Mouse (Mus musculus): ENCODE results near the gene Rnf216. TPM values are rescaled to one million over a fixed set of nuclear protein-coding genes. Genes with fewer than 3 reads are reported as not detected.

The Rnf216 gene
- total RNA-seq, 2 experiments from 2014 or later, result 31.1 to 33.1 TPM

DNA sequence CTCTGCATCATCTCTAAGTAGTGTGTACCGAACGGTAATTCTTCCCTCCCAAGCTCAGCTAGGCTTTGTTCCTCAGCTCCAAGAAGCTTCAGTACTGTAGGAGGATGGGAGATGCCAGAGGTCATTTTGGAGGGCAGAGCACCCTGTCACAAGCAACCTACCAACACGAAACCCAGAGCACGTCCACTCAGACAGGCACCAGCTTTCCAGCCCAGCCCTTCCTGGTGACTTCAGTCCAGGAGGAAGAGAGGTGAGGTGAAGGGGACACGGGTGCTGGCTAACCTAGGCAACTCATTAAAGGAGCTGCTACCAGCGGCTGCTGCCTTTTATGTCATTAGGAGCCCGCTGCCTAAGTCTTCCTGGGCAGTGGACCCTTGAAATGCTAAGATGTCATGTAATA is 81.1 kb downstream of the Rnf216 start:
- ATAC-seq (replicated peaks; ENCODE audit: low FRiP score, poor library complexity, severe bottlenecking), result no peak

DNA sequence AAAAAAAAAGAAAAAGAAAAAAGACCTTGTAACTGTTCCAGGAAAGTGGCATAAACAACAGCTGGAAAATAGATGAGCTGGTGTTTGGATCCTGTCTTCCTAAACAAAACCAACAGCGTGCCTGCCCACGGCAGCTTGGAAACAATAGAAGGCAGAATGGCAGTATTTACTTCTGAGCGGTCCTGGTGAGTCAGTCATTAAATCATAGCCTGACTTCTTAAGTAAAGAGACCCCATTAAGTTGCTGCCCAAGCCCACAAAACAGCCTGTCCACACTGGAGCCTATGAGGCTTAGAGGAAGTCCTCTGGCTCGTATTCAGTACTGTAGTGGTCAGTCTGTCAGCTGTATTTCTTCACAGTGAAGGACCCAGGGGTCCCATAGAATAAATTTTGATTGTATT is 81.6 kb downstream of the Rnf216 start:
- no peak for ATAC-seq (replicated peaks; ENCODE audit: low FRiP score, poor library complexity, severe bottlenecking)

DNA sequence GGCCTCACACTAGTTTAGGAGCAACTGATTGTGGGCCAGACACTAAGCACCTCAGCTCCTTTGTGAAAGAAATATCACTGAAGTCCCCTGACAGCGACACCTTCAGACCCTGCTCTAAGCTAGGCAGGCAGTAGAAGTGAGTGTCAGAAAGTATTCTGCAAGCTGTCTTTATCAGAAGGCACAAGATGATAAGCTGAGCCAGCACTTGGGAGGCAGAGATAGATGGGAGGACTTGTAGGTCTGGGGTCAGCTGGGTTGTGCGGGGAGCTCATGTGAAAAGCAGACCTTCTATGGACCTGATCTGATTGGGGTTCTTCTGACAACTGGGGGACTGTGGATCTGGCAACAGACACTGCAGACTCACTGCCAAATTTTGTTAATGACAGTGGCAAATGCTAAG is 88.9 kb downstream of the Rnf216 start:
- 0 out of 2 replicates have a peak, but pooled peaks have one; percentile 53 for ATAC-seq (replicated peaks; ENCODE audit: low FRiP score, poor library complexity, severe bottlenecking)

DNA sequence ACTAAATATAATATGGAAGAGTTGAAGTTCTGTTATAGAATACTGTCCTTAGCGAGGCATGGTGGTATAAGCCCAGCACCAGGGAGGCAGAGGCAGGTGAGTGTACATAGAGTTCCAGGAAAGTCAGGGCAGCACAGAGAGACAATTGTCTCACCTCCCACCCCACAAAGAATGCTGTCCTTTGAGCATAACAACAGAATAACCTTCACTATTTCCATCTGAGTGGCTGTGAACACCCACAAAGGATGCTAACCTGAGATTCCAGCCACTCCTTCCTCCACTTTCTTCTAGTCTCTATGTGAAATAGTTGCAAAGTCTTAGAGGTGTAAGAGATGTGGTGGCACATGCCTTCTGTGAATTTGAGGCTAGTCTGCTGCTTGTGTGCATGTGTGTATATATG is 89.8 kb downstream of the Rnf216 start:
- ATAC-seq (replicated peaks; ENCODE audit: low FRiP score, poor library complexity, severe bottlenecking), result no peak

DNA sequence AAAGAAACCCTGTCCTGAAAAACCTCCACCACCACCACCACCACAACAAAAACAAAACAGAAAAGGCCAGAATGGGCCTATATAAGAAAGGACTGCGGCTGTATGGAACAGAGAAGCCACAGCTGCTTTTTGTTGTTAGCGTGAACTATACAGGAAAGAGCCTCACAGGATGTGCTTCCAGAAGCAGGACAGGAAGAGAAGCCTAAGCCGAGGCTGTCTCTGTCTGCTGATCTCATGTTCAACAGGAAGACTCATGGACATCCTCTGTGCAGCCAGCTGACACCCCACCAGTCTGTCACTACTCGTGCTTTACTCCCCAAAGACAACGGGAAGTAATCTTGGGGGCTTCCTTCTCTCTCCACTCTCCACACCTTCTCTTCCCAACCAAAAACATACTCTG is 95.4 kb downstream of the Rnf216 start:
- ATAC-seq (replicated peaks; ENCODE audit: low FRiP score, poor library complexity, severe bottlenecking), result no peak

DNA sequence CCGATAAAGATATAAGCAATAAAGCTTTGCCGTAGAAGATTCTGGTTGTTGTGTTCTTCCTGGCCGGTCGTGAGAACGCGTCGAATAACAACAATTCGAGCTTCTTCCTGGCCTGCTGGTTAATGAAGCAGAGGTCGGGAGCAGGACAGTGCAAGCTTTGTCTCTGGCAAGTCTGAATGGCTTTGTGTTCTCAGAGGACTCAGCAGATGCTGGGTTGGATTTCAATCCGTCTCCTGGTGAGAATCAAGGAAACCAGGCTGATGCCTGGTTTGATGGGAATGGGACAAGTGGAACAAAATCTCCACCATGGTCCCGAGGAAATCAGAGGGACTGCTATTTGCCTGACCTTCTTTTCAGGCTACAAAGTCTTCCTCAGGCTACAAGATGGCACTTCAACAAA is 103.4 kb downstream of the Rnf216 start:
- ATAC-seq (replicated peaks; ENCODE audit: low FRiP score, poor library complexity, severe bottlenecking), result no peak

DNA sequence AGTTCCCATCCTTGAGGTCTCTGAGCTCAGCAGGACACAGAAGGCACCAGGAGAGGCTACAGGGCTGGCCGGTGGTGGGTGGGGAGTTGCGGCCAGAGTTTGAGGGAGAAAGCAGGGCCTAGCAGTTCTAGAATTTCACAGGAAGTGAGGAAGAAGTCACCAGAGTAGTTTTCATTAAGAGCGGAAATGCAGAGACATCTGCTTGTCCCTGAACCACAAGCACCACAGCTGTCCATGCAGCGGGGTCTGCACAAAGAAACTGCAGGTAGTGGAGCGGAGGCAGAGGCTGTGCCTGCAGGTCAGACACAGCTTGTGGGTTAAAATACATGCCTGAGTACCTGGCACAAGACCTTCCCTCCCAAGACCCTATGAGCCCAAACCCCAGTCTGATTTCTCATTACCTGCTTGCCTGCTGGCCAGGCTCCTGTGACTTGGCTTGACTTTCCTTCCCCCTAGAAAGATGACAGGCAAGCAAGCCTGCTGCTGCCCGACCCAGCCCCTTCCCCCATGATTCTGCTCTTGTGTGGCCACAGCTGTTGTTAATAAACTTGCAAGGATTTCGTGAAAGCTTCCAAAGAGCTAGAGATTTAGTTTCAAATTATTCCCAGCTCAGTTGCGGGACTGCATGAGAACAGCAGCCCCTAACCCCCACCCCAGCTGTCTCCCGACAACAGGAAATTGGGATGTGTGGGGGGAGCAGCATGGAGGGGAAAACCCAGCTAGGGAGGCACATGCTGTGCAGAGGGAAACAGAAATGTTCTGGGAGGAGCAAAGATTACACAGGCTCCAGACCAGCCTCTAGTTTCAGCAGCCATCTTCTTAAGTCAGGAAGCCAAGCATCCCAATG is 111.9 kb downstream of the Rnf216 start:
- no peak for ATAC-seq (replicated peaks; ENCODE audit: low FRiP score, poor library complexity, severe bottlenecking)

DNA sequence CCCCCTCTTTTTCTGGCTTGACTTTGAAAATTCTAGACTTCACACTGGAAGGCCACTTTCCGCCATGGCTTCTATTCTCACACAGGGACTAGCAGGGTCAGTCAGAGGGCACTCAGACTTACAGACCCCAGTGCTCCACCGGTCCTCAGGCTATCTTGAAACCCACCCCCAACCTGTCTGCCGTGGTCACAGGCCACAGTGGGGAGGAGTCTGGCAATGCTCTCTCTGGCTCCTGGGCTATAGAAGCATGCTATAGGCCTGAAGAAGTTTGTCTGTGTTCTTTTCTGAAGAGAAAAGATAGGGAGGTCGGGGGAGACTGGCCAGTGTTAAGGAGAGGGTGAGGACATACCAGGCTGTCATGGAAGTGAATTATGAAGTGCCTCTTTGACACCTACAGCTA is 112.7 kb downstream of the Rnf216 start:
- ATAC-seq (replicated peaks; ENCODE audit: low FRiP score, poor library complexity, severe bottlenecking), result no peak

DNA sequence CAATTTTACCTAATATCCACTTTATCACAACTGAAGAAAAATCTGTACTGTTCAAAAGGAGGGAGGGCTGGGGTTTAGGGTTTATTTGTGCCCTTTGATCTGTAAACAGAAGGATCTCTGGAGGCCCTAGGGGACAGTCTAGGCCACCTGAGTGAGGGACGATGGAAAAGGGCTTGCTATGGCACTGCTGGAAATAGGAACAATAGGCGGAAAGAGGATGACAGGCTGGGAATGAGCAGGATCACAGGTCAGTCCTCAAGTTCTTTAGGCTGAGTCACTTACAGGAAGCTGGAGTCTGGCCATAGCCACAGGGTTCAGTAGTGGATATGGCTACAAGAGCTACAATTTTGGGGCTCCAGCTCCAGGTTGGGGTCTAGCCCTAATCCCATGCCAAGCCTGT is 114.6 kb downstream of the Rnf216 start:
- no peak for ATAC-seq (replicated peaks; ENCODE audit: low FRiP score, poor library complexity, severe bottlenecking)

DNA sequence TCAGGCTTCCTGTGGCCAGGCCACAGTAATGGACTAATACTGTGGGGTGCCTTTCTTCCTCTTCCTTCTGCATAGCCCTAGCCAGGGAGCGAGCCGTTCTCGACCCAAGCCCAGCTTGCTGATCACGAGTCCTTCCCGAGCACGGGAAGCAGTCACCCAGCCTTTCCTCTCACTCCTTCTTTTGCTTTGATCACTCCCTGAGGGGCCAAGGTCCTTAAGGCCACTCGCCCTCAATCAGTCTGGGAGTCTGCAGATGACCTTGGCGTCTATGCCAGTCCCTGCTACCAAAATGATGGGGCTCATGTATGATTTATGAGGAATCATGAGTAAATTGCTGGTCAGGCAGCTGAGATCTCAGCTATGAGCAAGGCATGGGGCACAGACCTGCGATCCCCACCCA is 115.3 kb downstream of the Rnf216 start:
- ATAC-seq (replicated peaks; ENCODE audit: low FRiP score, poor library complexity, severe bottlenecking), result no peak

DNA sequence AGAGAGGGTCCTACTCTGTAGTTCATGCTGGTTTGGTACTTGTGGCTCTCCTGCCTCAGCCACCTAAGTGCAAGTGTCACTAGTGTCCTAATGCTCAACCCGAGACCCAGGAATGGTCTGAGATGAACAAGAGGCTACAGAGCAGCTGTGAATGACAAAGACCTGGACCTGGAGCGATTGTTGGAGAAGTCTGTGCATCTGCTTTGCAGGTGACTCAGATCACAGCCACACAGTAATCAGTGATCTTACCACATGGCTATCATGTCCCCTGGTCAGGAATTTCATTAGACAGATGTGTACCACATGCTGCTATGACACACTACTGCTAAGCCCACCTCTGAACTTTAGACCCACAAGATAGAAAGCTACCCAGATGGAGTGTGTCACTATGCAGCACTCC is 118.0 kb downstream of the Rnf216 start:
- ATAC-seq (replicated peaks; ENCODE audit: low FRiP score, poor library complexity, severe bottlenecking), result no peak

DNA sequence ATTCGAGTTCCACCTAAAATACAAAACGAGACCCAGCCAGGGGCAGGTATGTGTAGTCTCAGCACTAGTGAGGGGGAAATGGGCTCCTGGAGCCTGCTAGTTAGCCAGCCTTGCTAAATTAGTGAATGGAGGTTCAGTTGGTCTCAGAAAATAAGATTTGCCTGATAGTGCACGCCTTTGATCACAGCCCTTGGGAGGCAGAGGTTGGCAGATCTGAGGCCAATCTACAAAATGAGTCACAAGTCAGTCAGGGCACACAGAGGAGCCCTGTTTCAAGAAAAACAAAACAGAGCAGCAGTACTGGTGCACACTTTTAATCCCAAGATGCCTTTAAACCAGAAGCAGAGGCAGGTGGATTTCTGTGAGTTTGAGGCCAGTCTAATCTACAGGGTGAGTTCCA is 123.6 kb downstream of the Rnf216 start:
- ATAC-seq (replicated peaks; ENCODE audit: low FRiP score, poor library complexity, severe bottlenecking), result no peak

DNA sequence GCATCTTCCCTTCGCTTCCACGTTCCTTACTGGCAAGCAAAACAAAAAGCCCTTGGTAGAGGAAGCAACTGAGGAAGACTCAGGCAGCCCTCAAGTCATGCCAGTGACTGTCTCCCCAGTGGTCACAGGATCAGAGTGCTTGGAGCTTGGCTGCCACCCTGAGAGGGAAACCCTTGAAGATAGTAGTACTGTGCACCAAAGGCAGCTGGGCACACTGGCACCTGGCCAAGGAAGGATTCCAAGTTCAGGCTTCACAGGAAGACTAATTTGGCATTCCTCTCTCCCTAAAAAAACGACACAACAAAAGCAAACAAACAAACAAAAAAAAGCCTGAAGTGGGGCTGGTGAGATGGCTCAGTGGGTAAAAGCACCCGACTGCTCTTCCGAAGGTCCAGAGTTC is 124.3 kb downstream of the Rnf216 start:
- no peak for ATAC-seq (replicated peaks; ENCODE audit: low FRiP score, poor library complexity, severe bottlenecking)

DNA sequence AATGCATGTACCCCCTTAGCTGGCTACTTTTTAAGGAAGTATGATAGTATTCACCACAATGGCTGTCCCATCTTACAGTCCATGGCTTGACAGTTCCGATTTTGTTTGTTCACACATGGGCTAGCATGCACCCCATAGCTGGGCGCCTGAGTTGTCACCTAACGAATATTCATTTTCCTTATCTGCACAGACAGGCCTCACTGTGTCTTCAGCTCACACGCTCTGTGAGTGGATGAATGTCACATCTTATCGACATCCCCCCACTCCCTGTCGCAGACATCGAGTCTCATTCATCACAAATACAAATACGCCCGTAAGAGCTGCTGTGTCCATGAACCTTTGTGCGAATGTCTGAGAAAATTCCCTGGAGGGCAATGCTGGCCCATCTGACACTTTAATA is 128.5 kb downstream of the Rnf216 start:
- ATAC-seq (replicated peaks; ENCODE audit: low FRiP score, poor library complexity, severe bottlenecking), result peak; percentile 75

DNA sequence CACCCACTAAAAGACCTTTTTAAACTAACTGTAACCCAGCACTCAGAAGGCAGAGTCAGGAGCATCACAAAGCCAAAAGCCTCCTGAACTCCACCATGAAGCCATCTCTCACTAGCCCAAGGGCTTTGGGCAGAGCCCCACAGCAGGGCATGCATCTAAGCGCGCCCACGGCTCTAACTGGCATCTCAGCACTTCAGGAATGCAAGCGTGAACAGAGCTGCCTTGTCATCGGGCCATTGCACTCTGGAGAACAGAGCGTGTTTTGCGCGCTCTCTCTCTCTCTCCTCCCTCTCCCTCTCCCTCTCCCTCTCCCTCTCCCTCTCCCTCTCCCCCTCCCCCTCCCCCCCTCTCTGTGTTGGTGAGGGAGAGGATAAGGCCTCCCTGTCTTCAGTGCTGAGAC is 129.6 kb downstream of the Rnf216 start:
- no peak for ATAC-seq (replicated peaks; ENCODE audit: low FRiP score, poor library complexity, severe bottlenecking)

DNA sequence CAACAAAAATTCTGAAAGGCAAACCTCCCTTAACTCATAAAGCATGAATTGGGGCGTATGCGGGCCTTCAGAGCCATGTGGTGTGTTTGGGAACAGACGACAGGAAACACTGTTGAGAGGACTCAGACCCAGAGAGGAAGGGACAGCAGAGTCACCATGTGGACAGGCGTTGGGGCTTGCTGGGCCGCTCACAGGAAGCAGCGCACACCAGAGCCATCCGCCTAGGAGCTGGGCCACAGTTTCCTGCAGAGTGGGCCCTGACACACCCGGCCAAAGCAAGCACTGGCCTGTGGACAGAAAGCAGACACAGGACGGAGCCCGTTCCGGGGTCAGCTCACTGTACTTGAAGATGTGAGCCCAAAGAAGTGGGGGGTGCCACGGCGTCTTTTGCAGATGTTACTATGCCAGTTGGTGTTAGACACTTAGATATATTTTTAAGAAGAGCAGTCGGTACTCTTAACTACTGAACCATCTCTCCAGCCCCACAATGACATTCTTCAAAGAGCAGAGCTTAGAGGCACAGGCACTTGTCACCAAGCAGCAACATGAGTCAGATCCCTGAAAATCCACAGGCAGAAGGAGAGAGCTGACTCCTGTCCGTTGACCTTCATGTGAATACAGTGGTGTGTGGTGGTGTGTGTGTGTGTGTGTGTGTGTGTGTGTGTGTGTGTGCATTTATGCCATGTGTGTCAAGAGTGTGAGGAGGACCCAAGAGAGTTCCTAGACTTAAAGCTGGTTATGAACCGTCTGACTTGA is 130.6 kb downstream of the Rnf216 start:
- no peak for ATAC-seq (replicated peaks; ENCODE audit: low FRiP score, poor library complexity, severe bottlenecking)

DNA sequence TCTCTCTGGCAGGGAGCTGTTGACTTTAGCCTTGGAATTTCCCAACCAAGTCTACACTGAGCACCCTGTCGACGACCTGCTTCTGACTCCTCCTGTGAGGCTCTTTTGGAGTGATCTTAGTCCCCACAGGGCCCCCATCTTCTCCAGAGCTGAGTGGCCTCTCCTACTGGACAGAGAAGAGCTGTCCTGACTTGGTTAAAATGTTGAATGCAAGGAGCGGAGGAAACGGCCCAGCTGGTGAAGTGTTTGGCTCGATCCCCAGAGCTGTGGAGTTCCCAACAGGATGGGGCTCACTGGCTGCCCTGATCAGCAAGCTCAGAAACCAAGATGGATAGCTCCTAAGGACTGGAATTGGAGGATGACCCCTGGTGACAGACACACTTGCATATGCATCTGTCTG is 136.3 kb downstream of the Rnf216 start:
- no peak for ATAC-seq (replicated peaks; ENCODE audit: low FRiP score, poor library complexity, severe bottlenecking)

DNA sequence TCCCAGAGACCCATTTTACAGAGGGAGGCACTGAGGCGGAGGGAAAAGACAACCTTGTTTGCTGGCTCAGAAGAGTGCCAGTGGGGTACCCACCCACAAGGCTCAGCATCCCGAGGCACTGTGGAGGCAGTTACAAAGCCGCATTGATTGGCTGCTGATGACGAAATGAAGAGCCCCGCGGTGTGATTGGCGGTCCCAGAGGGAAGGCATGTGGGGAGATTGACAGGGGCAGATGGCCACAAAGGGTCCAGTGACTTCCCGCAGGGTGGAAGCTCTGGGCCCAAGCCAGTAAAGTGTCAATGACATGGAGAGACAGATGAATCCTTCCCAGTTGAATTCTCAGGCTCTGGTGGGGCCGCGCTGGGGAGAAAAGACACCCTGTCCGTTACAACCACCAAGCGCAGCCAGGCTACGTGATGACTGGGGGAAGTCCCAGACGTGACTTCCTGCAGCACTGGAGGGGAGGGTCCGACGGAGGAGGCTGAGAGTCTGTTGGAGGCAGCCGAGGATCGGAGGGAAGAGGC is 138.1 kb downstream of the Rnf216 start:
- ATAC-seq (replicated peaks; ENCODE audit: low FRiP score, poor library complexity, severe bottlenecking), result no peak

DNA sequence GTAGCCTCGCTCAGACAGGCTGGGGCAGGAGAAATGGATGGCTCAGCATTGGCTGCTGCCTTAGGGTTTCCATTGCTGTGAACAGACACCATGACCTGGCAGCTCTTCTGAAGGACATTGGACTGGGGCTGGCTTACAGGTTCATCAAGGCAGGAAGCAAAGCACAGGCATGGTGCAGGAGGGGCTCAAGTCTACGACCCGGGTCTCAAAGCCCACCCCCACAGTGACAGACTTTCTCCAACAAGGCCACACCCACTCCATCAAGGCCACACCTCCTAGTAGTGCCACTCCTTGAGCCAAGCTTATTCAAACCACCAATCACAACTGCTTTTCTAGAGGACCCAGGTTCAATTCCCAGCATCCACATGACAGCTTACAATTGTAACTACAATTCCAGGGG is 138.8 kb downstream of the Rnf216 start:
- ATAC-seq (replicated peaks; ENCODE audit: low FRiP score, poor library complexity, severe bottlenecking), result no peak

DNA sequence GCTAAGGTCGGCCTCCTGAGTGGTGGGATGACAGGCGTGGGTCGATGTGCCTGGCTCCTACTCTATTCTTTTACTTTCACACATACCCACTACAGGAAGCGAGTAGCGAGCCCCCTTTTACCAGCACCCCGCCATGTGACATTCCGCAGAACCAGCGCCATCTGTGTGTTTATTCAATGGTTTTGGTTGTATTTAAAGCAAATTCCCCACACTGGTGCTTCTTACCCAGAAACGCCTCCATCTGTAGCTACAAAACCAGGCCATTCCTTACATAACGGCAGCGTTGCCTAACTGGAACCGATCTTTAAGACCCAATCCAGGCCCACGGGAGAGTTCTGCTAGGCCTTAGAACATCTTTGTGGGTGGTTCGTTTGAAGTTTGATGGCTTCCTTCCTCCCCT is 144.4 kb downstream of the Rnf216 start:
- ATAC-seq (replicated peaks; ENCODE audit: low FRiP score, poor library complexity, severe bottlenecking), result no peak

DNA sequence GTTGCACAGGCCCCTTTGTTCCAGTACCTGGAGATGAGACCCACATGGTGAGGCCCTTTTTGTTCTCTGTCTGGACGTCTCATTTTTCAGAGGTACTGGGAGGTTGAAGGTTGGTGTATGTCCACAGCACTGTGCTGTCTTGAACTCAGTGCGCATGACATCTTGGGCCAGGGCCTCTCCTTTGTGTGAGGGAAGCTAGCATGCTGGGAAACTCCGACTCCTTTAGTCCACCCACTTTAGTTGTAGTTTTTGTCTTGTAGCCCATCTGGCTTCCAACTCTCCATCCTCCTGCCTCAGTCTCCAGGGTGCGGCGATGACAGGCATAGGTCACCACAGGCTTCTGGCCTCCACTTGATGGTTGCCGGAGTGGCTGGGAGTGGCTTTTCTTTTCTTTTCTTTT is 148.1 kb downstream of the Rnf216 start:
- no peak for ATAC-seq (replicated peaks; ENCODE audit: low FRiP score, poor library complexity, severe bottlenecking)

Data from erythroid progenitor cell, adult 5-6 weeks (primary cell).